Mouse (Mus musculus) stomach, postnatal 0 days (tissue): Measurements from ENCODE around the gene Lamp1.

Source experiments
- CTCF ChIP-seq: IDR thresholded peaks from 2 replicates; pipeline ENCODE4 v1.5.1; 2016; ENCODE audit warnings: antibody characterized with exemption, low read depth, mild to moderate bottlenecking, moderate library complexity
- EP300 ChIP-seq: optimal IDR thresholded peaks from 2 replicates; pipeline ENCODE3; 2016; ENCODE audit warnings: antibody characterized with exemption

DNA sequence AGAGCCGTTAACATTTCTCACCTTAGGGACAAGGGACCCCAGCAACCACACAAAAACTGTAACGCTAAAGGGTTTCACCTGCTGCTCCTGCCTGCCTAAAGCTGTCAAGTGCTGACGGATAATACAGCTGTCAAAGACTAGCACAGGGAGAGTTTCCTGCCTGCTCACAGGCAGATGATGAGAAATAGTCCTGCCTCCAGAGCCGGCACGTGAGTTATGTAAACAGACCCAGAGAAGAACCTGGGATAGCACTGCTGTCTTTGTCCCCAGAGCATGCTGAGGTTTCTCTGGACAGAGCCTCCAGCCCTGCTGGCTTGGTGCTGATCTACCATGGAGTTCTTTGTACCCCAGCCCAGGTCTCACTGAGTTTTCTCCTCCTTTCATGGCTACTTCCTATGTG, 58.1 kb downstream of the Lamp1 start:
- TF ChIP-seq CTCF (no peak), EP300 (no peak)
